Mouse (Mus musculus) embryo, embryonic 10 days (tissue): ENCODE results near the gene Mpp4.

Source experiments
- DNase-seq: peaks from one replicate; pipeline ENCODE4 v3.0.0-alpha.2; 2015; ENCODE audit warnings: low spot score

The Mpp4 gene

GRCm38 (mm10) chr1:59163030-59163461 is at the start of gene Mpp4:
Gene Mpp4, minus strand, starts transcription at chr1:59163389.
- DNase-seq, result no peak

GRCm38 (mm10) chr1:59212951-59213350 is 49.8 kb upstream of the Mpp4 start:
- no peak for DNase-seq

GRCm38 (mm10) chr1:59212076-59212779 is 49.0 kb upstream of the Mpp4 start:
- no peak for DNase-seq

GRCm38 (mm10) chr1:59211651-59212050 is 48.5 kb upstream of the Mpp4 start:
- DNase-seq, result no peak

- no peak for DNase-seq
These were observed 45.1 kb upstream of the Mpp4 start for GRCm38 (mm10) chr1:59208331-59208730.

GRCm38 (mm10) chr1:59204489-59204888 is 41.3 kb upstream of the Mpp4 start:
- DNase-seq, result no peak

GRCm38 (mm10) chr1:59202367-59202766 is 39.2 kb upstream of the Mpp4 start:
- no peak for DNase-seq

GRCm38 (mm10) chr1:59201561-59201960 is 38.4 kb upstream of the Mpp4 start:
- no peak for DNase-seq

GRCm38 (mm10) chr1:59200960-59201359 is 37.8 kb upstream of the Mpp4 start:
- DNase-seq, result no peak

GRCm38 (mm10) chr1:59194979-59195378 is 31.8 kb upstream of the Mpp4 start:
- DNase-seq, result no peak

- DNase-seq, result no peak
These were observed 24.6 kb upstream of the Mpp4 start for GRCm38 (mm10) chr1:59187786-59188185.

GRCm38 (mm10) chr1:59186317-59186716 is 23.1 kb upstream of the Mpp4 start:
- DNase-seq, result no peak

- DNase-seq, result no peak
These were observed 22.2 kb upstream of the Mpp4 start for GRCm38 (mm10) chr1:59185410-59185809.

- no peak for DNase-seq
These were observed 19.9 kb upstream of the Mpp4 start for GRCm38 (mm10) chr1:59183045-59183444.

GRCm38 (mm10) chr1:59182373-59182772 is 19.2 kb upstream of the Mpp4 start:
- DNase-seq, result no peak

GRCm38 (mm10) chr1:59180003-59180402 is 16.8 kb upstream of the Mpp4 start:
- DNase-seq, result no peak

GRCm38 (mm10) chr1:59178401-59178800 is 15.2 kb upstream of the Mpp4 start:
- no peak for DNase-seq

- DNase-seq, result no peak
These were observed 11.6 kb upstream of the Mpp4 start for GRCm38 (mm10) chr1:59174514-59175373.

- DNase-seq, result no peak
These were observed 9.8 kb upstream of the Mpp4 start for GRCm38 (mm10) chr1:59173023-59173422.

- DNase-seq, result no peak
These were observed 8.7 kb upstream of the Mpp4 start for GRCm38 (mm10) chr1:59171875-59172274.

GRCm38 (mm10) chr1:59170290-59170689 is 7.1 kb upstream of the Mpp4 start:
- no peak for DNase-seq

GRCm38 (mm10) chr1:59169586-59169985 is 6.4 kb upstream of the Mpp4 start:
- no peak for DNase-seq

GRCm38 (mm10) chr1:59168556-59168955 is 5.4 kb upstream of the Mpp4 start:
- DNase-seq, result no peak
